Mouse (Mus musculus): Measurements from ENCODE around the gene Arhgap15. TPM values are rescaled to one million over a fixed set of nuclear protein-coding genes. Genes with fewer than 3 reads are reported as not detected.

Arhgap15 gene
- polyA plus RNA-seq, 2 experiments = 2.5 to 5.6 TPM

GRCm38 (mm10) chr2:43968581-43968980 is 220.0 kb downstream of the Arhgap15 start:
- TF ChIP-seq CTCF (IDR thresholded peaks at IDR 0.05; ENCODE audit: low read depth) = no peak
- no peak for TF ChIP-seq EP300 (IDR thresholded peaks at IDR 0.05; ENCODE audit: low read depth)
- Histone ChIP-seq H3K27me3 (ENCODE audit: control insufficient read depth, insufficient read depth, low read length) (no peaks in the 10 kb centered on the region), H3K9ac (replicated peaks) (no peak overlapping the region), H3K27ac (no peak overlapping the region), H3K9me3 (ENCODE audit: control insufficient read depth, low read length) (no peaks in the 10 kb centered on the region), H3K36me3 (replicated peaks; ENCODE audit: control insufficient read depth, insufficient read depth, low read depth) (no peaks in the 10 kb centered on the region), H3K4me3 (ENCODE audit: insufficient read depth in 1 of 2, low read depth in 2 of 2, low read length in 2 of 2) (no peak overlapping the region), H3K4me2 (ENCODE audit: low read depth) (no peak overlapping the region), H3K4me1 (replicated peaks; ENCODE audit: control insufficient read depth in 2 of 2, insufficient read depth in 2 of 2, low read length in 1 of 2) (no peaks in the 10 kb centered on the region)
- ATAC-seq (ENCODE audit: insufficient read depth) = no peak
- DNase-seq (ENCODE audit: low read depth in 3 of 3, low spot score in 3 of 3) = no peak
- WGBS (ENCODE audit: insufficient replicate concordance) = 65% methylated on average over 4 of the region's 4 CpGs

- Histone ChIP-seq H3K36me3 (replicated peaks; ENCODE audit: control insufficient read depth, insufficient read depth, low read depth) (no peaks in the 10 kb centered on the region), H3K4me3 (ENCODE audit: insufficient read depth in 1 of 2, low read depth in 2 of 2, low read length in 2 of 2) (no peak overlapping the region), H3K9me3 (ENCODE audit: control insufficient read depth, low read length) (no peaks in the 10 kb centered on the region), H3K27me3 (ENCODE audit: control insufficient read depth, insufficient read depth, low read length) (no peaks in the 10 kb centered on the region), H3K4me1 (replicated peaks; ENCODE audit: control insufficient read depth in 2 of 2, insufficient read depth in 2 of 2, low read length in 1 of 2) (no peaks in the 10 kb centered on the region), H3K27ac (no peak overlapping the region), H3K9ac (replicated peaks) (no peak overlapping the region), H3K4me2 (ENCODE audit: low read depth) (no peak overlapping the region)
- TF ChIP-seq EP300 (IDR thresholded peaks at IDR 0.05; ENCODE audit: low read depth) (no peak), CTCF (IDR thresholded peaks at IDR 0.05; ENCODE audit: low read depth) (no peak)
- WGBS (ENCODE audit: insufficient replicate concordance) = 72% methylated on average over 11 of the region's 11 CpGs
- no peak for ATAC-seq (ENCODE audit: insufficient read depth)
- DNase-seq (ENCODE audit: low read depth in 3 of 3, low spot score in 3 of 3) = no peak
Measured at GRCm38 (mm10) chr2:43977732-43978131, 229.1 kb downstream of the Arhgap15 start.

- H3K27ac ChIP-seq = no peak overlapping the region
- H3K4me2 ChIP-seq (ENCODE audit: low read depth) = no peak overlapping the region
- no peaks in the 10 kb centered on the region for H3K4me1 ChIP-seq (replicated peaks; ENCODE audit: control insufficient read depth in 2 of 2, insufficient read depth in 2 of 2, low read length in 1 of 2)
- H3K9me3 ChIP-seq (ENCODE audit: control insufficient read depth, low read length) = no peaks in the 10 kb centered on the region
- TF ChIP-seq CTCF (IDR thresholded peaks at IDR 0.05; ENCODE audit: low read depth) (no peak), EP300 (IDR thresholded peaks at IDR 0.05; ENCODE audit: low read depth) (no peak)
- H3K9ac ChIP-seq (replicated peaks) = no peak overlapping the region
- ATAC-seq (ENCODE audit: insufficient read depth) (no peak), DNase-seq (ENCODE audit: low read depth in 3 of 3, low spot score in 3 of 3) (no peak)
- H3K4me3 ChIP-seq (ENCODE audit: insufficient read depth in 1 of 2, low read depth in 2 of 2, low read length in 2 of 2) = no peak overlapping the region
- no peaks in the 10 kb centered on the region for H3K27me3 ChIP-seq (ENCODE audit: control insufficient read depth, insufficient read depth, low read length)
- WGBS (ENCODE audit: insufficient replicate concordance) = 78% methylated on average over 13 of the region's 13 CpGs
- no peaks in the 10 kb centered on the region for H3K36me3 ChIP-seq (replicated peaks; ENCODE audit: control insufficient read depth, insufficient read depth, low read depth)
Measured at GRCm38 (mm10) chr2:43978177-43979013, 229.8 kb downstream of the Arhgap15 start.

GRCm38 (mm10) chr2:43986066-43986465 is 237.4 kb downstream of the Arhgap15 start:
- Histone ChIP-seq H3K4me1 (replicated peaks; ENCODE audit: control insufficient read depth in 2 of 2, insufficient read depth in 2 of 2, low read length in 1 of 2) (no peaks in the 10 kb centered on the region), H3K27ac (no peak overlapping the region), H3K27me3 (ENCODE audit: control insufficient read depth, insufficient read depth, low read length) (no peaks in the 10 kb centered on the region), H3K36me3 (replicated peaks; ENCODE audit: control insufficient read depth, insufficient read depth, low read depth) (no peaks in the 10 kb centered on the region), H3K9ac (replicated peaks) (no peak overlapping the region), H3K4me2 (ENCODE audit: low read depth) (no peak overlapping the region), H3K4me3 (ENCODE audit: insufficient read depth in 1 of 2, low read depth in 2 of 2, low read length in 2 of 2) (no peak overlapping the region), H3K9me3 (ENCODE audit: control insufficient read depth, low read length) (no peaks in the 10 kb centered on the region)
- ATAC-seq (ENCODE audit: insufficient read depth) = no peak
- no peak for TF ChIP-seq EP300 (IDR thresholded peaks at IDR 0.05; ENCODE audit: low read depth)
- TF ChIP-seq CTCF (IDR thresholded peaks at IDR 0.05; ENCODE audit: low read depth) = no peak
- WGBS (ENCODE audit: insufficient replicate concordance) = 73% methylated on average over 14 of the region's 14 CpGs
- no peak for DNase-seq (ENCODE audit: low read depth in 3 of 3, low spot score in 3 of 3)

- H3K36me3 ChIP-seq (replicated peaks; ENCODE audit: control insufficient read depth, insufficient read depth, low read depth) = no peaks in the 10 kb centered on the region
- H3K9ac ChIP-seq (replicated peaks) = no peak overlapping the region
Measured at GRCm38 (mm10) chr2:43987919-43988318, 239.3 kb downstream of the Arhgap15 start.

More at GRCm38 (mm10) chr2:43987919-43988318, 239.3 kb downstream of the Arhgap15 start:
- WGBS (ENCODE audit: insufficient replicate concordance) = 69% methylated on average over 3 of the region's 3 CpGs
- no peak overlapping the region for H3K27ac ChIP-seq
- H3K9me3 ChIP-seq (ENCODE audit: control insufficient read depth, low read length) = no peaks in the 10 kb centered on the region
- DNase-seq (ENCODE audit: low read depth in 3 of 3, low spot score in 3 of 3) = no peak
- no peak for ATAC-seq (ENCODE audit: insufficient read depth)
- no peak overlapping the region for H3K4me3 ChIP-seq (ENCODE audit: insufficient read depth in 1 of 2, low read depth in 2 of 2, low read length in 2 of 2)
- no peaks in the 10 kb centered on the region for H3K27me3 ChIP-seq (ENCODE audit: control insufficient read depth, insufficient read depth, low read length)
- H3K4me1 ChIP-seq (replicated peaks; ENCODE audit: control insufficient read depth in 2 of 2, insufficient read depth in 2 of 2, low read length in 1 of 2) = no peaks in the 10 kb centered on the region
- TF ChIP-seq EP300 (IDR thresholded peaks at IDR 0.05; ENCODE audit: low read depth) = no peak
- H3K4me2 ChIP-seq (ENCODE audit: low read depth) = no peak overlapping the region
